Mouse (Mus musculus): ENCODE data around the gene Dhx30. TPM values are rescaled to one million over a fixed set of nuclear protein-coding genes. Genes with fewer than 3 reads are reported as not detected.

The Dhx30 gene
- 136 TPM for total RNA-seq (2023)

GRCm38 (mm10) chr9:110117779-110118139 is at the start of gene Dhx30:
TSS of gene Dhx30 (minus strand) at chr9:110117830.

GRCm38 (mm10) chr9:110116977-110117778 is 452 bp downstream of the Dhx30 start, which contains the start of gene Smarcc1:
TSS of gene Smarcc1 (plus strand) at chr9:110117708.

Other genes with a start within 250 kb of the Dhx30 start
- 10.3 TPM for gene Cdc25a, start 242.3 kb downstream of the Dhx30 start, total RNA-seq (2023)
- gene Map4, start 186.4 kb downstream of the Dhx30 start, total RNA-seq (2023), result 103 TPM
- 54.6 TPM for gene Smarcc1, start 122 bp downstream of the Dhx30 start, total RNA-seq (2023)
- 3.2 TPM for gene Cspg5, start 126.0 kb upstream of the Dhx30 start, total RNA-seq (2023)
- gene Elp6, start 187.3 kb upstream of the Dhx30 start, total RNA-seq (2023), result 7.4 TPM
- 72.6 TPM for gene Scap, start 215.5 kb upstream of the Dhx30 start, total RNA-seq (2023)

All from CD8-positive naive resting alpha-beta T cell, adult 57 days (primary cell).